Mouse (Mus musculus): Measurements from ENCODE around the gene Cxcl9. TPM values are rescaled to one million over a fixed set of nuclear protein-coding genes. Genes with fewer than 3 reads are reported as not detected.
A peak's percentile ranks its signal among the peaks of the same experiment; 100 is the strongest.

Gene Cxcl9
- polyA plus RNA-seq, 1 experiment from 2014 or later = 0.35 TPM

- Histone ChIP-seq H3K27ac (ENCODE audit: low read depth) (no peak overlapping the region), H3K4me1 (ENCODE audit: insufficient read depth) (no peaks in the 10 kb centered on the region), H3K27me3 (ENCODE audit: insufficient read depth, low read length) (no peaks in the 10 kb centered on the region), H3K4me3 (ENCODE audit: low read depth, low read length) (no peak overlapping the region), H3K9me3 (ENCODE audit: low read length) (no peaks in the 10 kb centered on the region), H3K4me2 (ENCODE audit: low read depth, low read length) (no peak overlapping the region), H3K36me3 (replicated peaks; ENCODE audit: insufficient read depth, low read length) (peaks cover 50% of the 10 kb centered on the region), H3K9ac (replicated peaks) (no peak overlapping the region)
- TF ChIP-seq CTCF (IDR thresholded peaks at IDR 0.05; ENCODE audit: low read depth) = no peak
- TF ChIP-seq EP300 (IDR thresholded peaks at IDR 0.05; ENCODE audit: low read depth) = no peak
- no peak for ATAC-seq
- WGBS (ENCODE audit: insufficient replicate concordance) = 80% methylated on average over 13 of the region's 13 CpGs
- DNase-seq = no peak
Measured at GRCm38 (mm10) chr5:92302149-92302840, 25.6 kb downstream of the Cxcl9 start.

GRCm38 (mm10) chr5:92294525-92294924, 33.4 kb downstream of the Cxcl9 start:
- Histone ChIP-seq H3K9ac (replicated peaks) (no peak overlapping the region), H3K36me3 (replicated peaks; ENCODE audit: insufficient read depth, low read length) (peaks cover 57% of the 10 kb centered on the region), H3K4me3 (ENCODE audit: low read depth, low read length) (no peak overlapping the region), H3K27ac (ENCODE audit: low read depth) (no peak overlapping the region), H3K4me1 (ENCODE audit: insufficient read depth) (no peaks in the 10 kb centered on the region), H3K9me3 (ENCODE audit: low read length) (no peaks in the 10 kb centered on the region), H3K4me2 (ENCODE audit: low read depth, low read length) (no peak overlapping the region), H3K27me3 (ENCODE audit: insufficient read depth, low read length) (no peaks in the 10 kb centered on the region)
- DNase-seq (no peak), ATAC-seq (no peak)
- no peak for TF ChIP-seq CTCF (IDR thresholded peaks at IDR 0.05; ENCODE audit: low read depth)
- no peak for TF ChIP-seq EP300 (IDR thresholded peaks at IDR 0.05; ENCODE audit: low read depth)
- 78% methylated on average over 2 of the region's 2 CpGs for WGBS (ENCODE audit: insufficient replicate concordance)

DNA sequence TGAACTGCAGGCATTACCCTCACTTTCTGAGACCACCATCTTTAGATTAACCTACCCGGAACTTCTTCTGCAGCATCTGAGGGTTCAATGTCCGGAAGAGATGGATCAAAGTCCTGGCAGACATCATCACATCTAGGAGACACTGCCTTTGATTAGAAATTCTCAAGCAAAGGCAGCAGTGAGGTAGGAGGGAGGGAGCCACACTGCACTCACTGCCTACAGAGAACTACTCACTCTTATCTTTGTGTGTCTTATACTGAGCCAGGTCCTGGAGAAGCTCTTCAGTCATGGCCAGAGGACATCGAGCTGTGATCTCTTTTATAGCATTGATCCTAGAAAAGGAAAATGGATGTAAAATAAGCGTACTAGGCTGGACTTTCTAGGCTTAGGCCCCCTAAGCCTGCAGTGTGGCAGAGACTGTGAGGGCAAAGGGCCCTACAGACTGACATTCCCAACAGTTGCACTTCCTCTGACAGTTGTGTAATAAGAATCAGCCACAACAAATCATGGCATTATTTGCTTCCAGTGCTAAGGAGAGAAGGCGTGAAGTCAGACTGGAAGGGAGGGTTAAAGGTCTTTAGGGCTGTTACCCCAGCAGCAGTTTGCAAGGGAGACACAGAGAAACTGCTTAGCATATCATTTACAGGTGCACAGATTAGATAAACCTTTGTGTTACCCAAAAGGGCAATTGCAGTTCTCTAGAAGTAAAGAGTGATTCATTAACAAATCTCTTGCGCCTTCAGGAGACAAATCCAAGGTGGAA, 36.0 kb downstream of the Cxcl9 start:
- TF ChIP-seq EP300 (IDR thresholded peaks at IDR 0.05; ENCODE audit: low read depth) (no peak), CTCF (IDR thresholded peaks at IDR 0.05; ENCODE audit: low read depth) (no peak)
- no peak overlapping the region for H3K4me3 ChIP-seq (ENCODE audit: low read depth, low read length)
- ATAC-seq (peak; percentile 27; the same call in 1 of the 2 replicates), DNase-seq (no peak)
- no peaks in the 10 kb centered on the region for H3K4me1 ChIP-seq (ENCODE audit: insufficient read depth)
- 74% methylated on average over 6 of the region's 6 CpGs for WGBS (ENCODE audit: insufficient replicate concordance)
- peaks cover 65% of the 10 kb centered on the region for H3K36me3 ChIP-seq (replicated peaks; ENCODE audit: insufficient read depth, low read length)
- H3K4me2 ChIP-seq (ENCODE audit: low read depth, low read length) = no peak overlapping the region
- H3K27ac ChIP-seq (ENCODE audit: low read depth) = no peak overlapping the region
- no peak overlapping the region for H3K9ac ChIP-seq (replicated peaks)
- no peaks in the 10 kb centered on the region for H3K27me3 ChIP-seq (ENCODE audit: insufficient read depth, low read length)
- H3K9me3 ChIP-seq (ENCODE audit: low read length) = no peaks in the 10 kb centered on the region

GRCm38 (mm10) chr5:92287840-92288239, 40.0 kb downstream of the Cxcl9 start:
- Histone ChIP-seq H3K27ac (ENCODE audit: low read depth) (no peak overlapping the region), H3K36me3 (replicated peaks; ENCODE audit: insufficient read depth, low read length) (peaks cover 59% of the 10 kb centered on the region), H3K4me3 (ENCODE audit: low read depth, low read length) (no peak overlapping the region), H3K27me3 (ENCODE audit: insufficient read depth, low read length) (no peaks in the 10 kb centered on the region), H3K9ac (replicated peaks) (no peak overlapping the region), H3K9me3 (ENCODE audit: low read length) (no peaks in the 10 kb centered on the region), H3K4me2 (ENCODE audit: low read depth, low read length) (no peak overlapping the region), H3K4me1 (ENCODE audit: insufficient read depth) (peaks cover 8% of the 10 kb centered on the region)
- 74% methylated on average over 6 of the region's 6 CpGs for WGBS (ENCODE audit: insufficient replicate concordance)
- TF ChIP-seq EP300 (IDR thresholded peaks at IDR 0.05; ENCODE audit: low read depth) (no peak), CTCF (IDR thresholded peaks at IDR 0.05; ENCODE audit: low read depth) (no peak)
- ATAC-seq = no peak
- no peak for DNase-seq

GRCm38 (mm10) chr5:92283107-92283506, 44.8 kb downstream of the Cxcl9 start:
- no peak for DNase-seq

GRCm38 (mm10) chr5:92282571-92282970, 45.3 kb downstream of the Cxcl9 start:
- TF ChIP-seq CTCF (IDR thresholded peaks at IDR 0.05; ENCODE audit: low read depth) = no peak
- no peak for TF ChIP-seq EP300 (IDR thresholded peaks at IDR 0.05; ENCODE audit: low read depth)
- Histone ChIP-seq H3K36me3 (replicated peaks; ENCODE audit: insufficient read depth, low read length) (peaks cover 18% of the 10 kb centered on the region), H3K9me3 (ENCODE audit: low read length) (no peaks in the 10 kb centered on the region), H3K27ac (ENCODE audit: low read depth) (no peak overlapping the region), H3K4me1 (ENCODE audit: insufficient read depth) (peaks cover 19% of the 10 kb centered on the region), H3K4me3 (ENCODE audit: low read depth, low read length) (no peak overlapping the region), H3K4me2 (ENCODE audit: low read depth, low read length) (peak overlapping the region; percentile 38; the same call in 1 of the 2 replicates), H3K9ac (replicated peaks) (no peak overlapping the region), H3K27me3 (ENCODE audit: insufficient read depth, low read length) (no peaks in the 10 kb centered on the region)
- ATAC-seq (no peak), DNase-seq (no peak)
- 77% methylated on average over 4 of the region's 4 CpGs for WGBS (ENCODE audit: insufficient replicate concordance)

More at GRCm38 (mm10) chr5:92283107-92283506, 44.8 kb downstream of the Cxcl9 start:
- Histone ChIP-seq H3K27ac (ENCODE audit: low read depth) (no peak overlapping the region), H3K9ac (replicated peaks) (no peak overlapping the region), H3K4me1 (ENCODE audit: insufficient read depth) (peaks cover 19% of the 10 kb centered on the region), H3K27me3 (ENCODE audit: insufficient read depth, low read length) (no peaks in the 10 kb centered on the region), H3K9me3 (ENCODE audit: low read length) (no peaks in the 10 kb centered on the region), H3K4me2 (ENCODE audit: low read depth, low read length) (peak overlapping the region; percentile 38), H3K36me3 (replicated peaks; ENCODE audit: insufficient read depth, low read length) (peaks cover 23% of the 10 kb centered on the region), H3K4me3 (ENCODE audit: low read depth, low read length) (no peak overlapping the region)
- TF ChIP-seq CTCF (IDR thresholded peaks at IDR 0.05; ENCODE audit: low read depth) = no peak
- TF ChIP-seq EP300 (IDR thresholded peaks at IDR 0.05; ENCODE audit: low read depth) = no peak
- 51% methylated on average over 3 of the region's 3 CpGs for WGBS (ENCODE audit: insufficient replicate concordance)
- peak; percentile 58 for ATAC-seq
